In genomic region chr1:85740923-85741322, GRCm38 (mm10) we compare ENCODE assay signal across 6 mouse cellular contexts.
"Had no signal": no experiment of that assay in that cellular context is flagged by ENCODE, and none has a peak within 500 bp of the region (broad histone marks: within the 10 kb centered on the region; RNA-seq: fewer than 3 reads in every experiment).

No protein-coding gene starts in this region.

- DNase-seq: kidney, adult 9 months; kidney, postnatal 10 days; layer of hippocampus, adult 9-11 months; layer of hippocampus, postnatal 36 days; midbrain, embryonic 14.5 days; thymus, postnatal 4 days had no signal
